Mouse (Mus musculus) liver, embryonic 13.5 days (tissue): Measurements from ENCODE around the gene Ints11. TPM values are rescaled to one million over a fixed set of nuclear protein-coding genes. Genes with fewer than 3 reads are reported as not detected.

Source experiments
- ATAC-seq: fragments of 200-750 bp; cut with Nextera tagmentation; 2 replicates; pipeline ENCODE4 v1.8.0; 2017; ENCODE audit warnings: low read depth, mild to moderate bottlenecking, moderate number of reproducible peaks, moderate library complexity
- DNase-seq: peaks from one replicate; pipeline ENCODE4 v3.0.0; 2022
- H3K27ac ChIP-seq: fragments of 300-500 bp; sonication (generic); 2 replicates; pipeline ENCODE4 v1.5.1; 2015; ENCODE audit warnings: moderate library complexity, mild to moderate bottlenecking, inconsistent platforms
- H3K27me3 ChIP-seq: fragments of 300-500 bp; sonication (generic); 2 replicates; pipeline ENCODE4 v1.6.1; 2015; ENCODE audit warnings: mild to moderate bottlenecking, inconsistent platforms
- H3K36me3 ChIP-seq: fragments of 300-500 bp; sonication (generic); 2 replicates; pipeline ENCODE4 v1.6.1; 2015; ENCODE audit warnings: mild to moderate bottlenecking, inconsistent platforms
- H3K4me1 ChIP-seq: fragments of 300-500 bp; sonication (generic); replicated peaks from 2 replicates; pipeline ENCODE4 v1.6.1; 2015; ENCODE audit warnings: inconsistent platforms
- H3K4me2 ChIP-seq: fragments of 300-500 bp; sonication (generic); 2 replicates; pipeline ENCODE4 v1.6.1; 2015; ENCODE audit warnings: inconsistent platforms, mild to moderate bottlenecking, moderate library complexity
- H3K4me3 ChIP-seq: fragments of 300-500 bp; sonication (generic); replicated peaks from 2 replicates; pipeline ENCODE4 v1.5.1; 2015; ENCODE audit warnings: mild to moderate bottlenecking, inconsistent platforms
- H3K9ac ChIP-seq: fragments of 300-500 bp; sonication (generic); 2 replicates; pipeline ENCODE4 v1.6.1; 2015; ENCODE audit warnings: mild to moderate bottlenecking, inconsistent platforms
- H3K9me3 ChIP-seq: fragments of 300-500 bp; sonication (generic); replicated peaks from 2 replicates; pipeline ENCODE4 v1.6.1; 2016; ENCODE audit warnings: inconsistent platforms
- WGBS: fragments of 180-500 bp; shearing (Covaris S2); methylation state at CpG from one replicate; pipeline ENCODE4 v1.1.7; 2015; ENCODE audit not compliant: insufficient replicate concordance; 5-methylcytosine and 5-hydroxymethylcytosine counted together
- polyA plus RNA-seq: library from polyadenylated mRNA; unstranded; fragments of >200 nt; fragmentation: Nextera tagmentation; extraction: Ambion mirVana; gene quantifications from 2 replicates; pipeline ENCODE4 v1.2.1, GENCODE M21; 2015

Gene Ints11
- polyA plus RNA-seq, 1 experiment from 2014 or later: 40.0 TPM

GRCm38 (mm10) chr4:155838187-155839153 is 30.9 kb upstream of the Ints11 start:
- H3K9ac ChIP-seq: no peak overlapping the region
- H3K36me3 ChIP-seq: peaks cover 2% of the 10 kb centered on the region; the same call in 1 of the 2 replicates
- H3K9me3 ChIP-seq: no peaks in the 10 kb centered on the region
- H3K4me3 ChIP-seq: no peak overlapping the region
- peak overlapping the region; percentile 2 for H3K27ac ChIP-seq
- peaks cover 49% of the 10 kb centered on the region for H3K4me1 ChIP-seq
- no peak for ATAC-seq
- DNase-seq: no peak
- 45% methylated on average over 8 of the region's 8 CpGs for WGBS
- H3K27me3 ChIP-seq: peaks cover 44% of the 10 kb centered on the region
- H3K4me2 ChIP-seq: no peak overlapping the region

GRCm38 (mm10) chr4:155839483-155839910 is 29.8 kb upstream of the Ints11 start, which contains the start of gene Mxra8:
Mxra8 (plus strand) TSS chr4:155839680.
- peaks cover 40% of the 10 kb centered on the region for H3K4me1 ChIP-seq
- peaks cover 47% of the 10 kb centered on the region for H3K27me3 ChIP-seq
- H3K4me2 ChIP-seq: peak within 1 kb of the TSS; percentile 85
- peak within 1 kb of the TSS; percentile 2 for H3K27ac ChIP-seq
- no peaks in the 10 kb centered on the region for H3K9me3 ChIP-seq
- ATAC-seq (peak; percentile 49), DNase-seq (peak; percentile 58)
- WGBS: 21% methylated on average over 16 of the region's 16 CpGs
- peak within 1 kb of the TSS; percentile 61 for H3K4me3 ChIP-seq
- H3K9ac ChIP-seq: peak within 1 kb of the TSS; percentile 74
- no peaks in the 10 kb centered on the region for H3K36me3 ChIP-seq

GRCm38 (mm10) chr4:155840076-155841002 is 29.0 kb upstream of the Ints11 start:
- H3K27ac ChIP-seq: no peak overlapping the region

GRCm38 (mm10) chr4:155841003-155841454 is 28.3 kb upstream of the Ints11 start:
- H3K9me3 ChIP-seq: no peaks in the 10 kb centered on the region
- no peaks in the 10 kb centered on the region for H3K36me3 ChIP-seq
- ATAC-seq (peak; percentile 84), DNase-seq (peak; percentile 68)
- peak overlapping the region; percentile 61 for H3K4me3 ChIP-seq
- H3K4me1 ChIP-seq: peaks cover 40% of the 10 kb centered on the region
- 1% methylated on average over 32 of the region's 32 CpGs for WGBS
- no peak overlapping the region for H3K27ac ChIP-seq
- H3K9ac ChIP-seq: peak overlapping the region; percentile 74
- H3K4me2 ChIP-seq: peak overlapping the region; percentile 85
- H3K27me3 ChIP-seq: peaks cover 47% of the 10 kb centered on the region

More at GRCm38 (mm10) chr4:155840076-155841002, 29.0 kb upstream of the Ints11 start:
- WGBS: 20% methylated on average over 8 of the region's 8 CpGs
- H3K9ac ChIP-seq: peak overlapping the region; percentile 74
- no peaks in the 10 kb centered on the region for H3K9me3 ChIP-seq
- H3K4me1 ChIP-seq: peaks cover 40% of the 10 kb centered on the region
- peaks cover 47% of the 10 kb centered on the region for H3K27me3 ChIP-seq
- DNase-seq (no peak), ATAC-seq (no peak)
- H3K36me3 ChIP-seq: no peaks in the 10 kb centered on the region
- peak overlapping the region; percentile 85 for H3K4me2 ChIP-seq
- H3K4me3 ChIP-seq: peak overlapping the region; percentile 61

- Histone ChIP-seq H3K4me1 (peaks cover 45% of the 10 kb centered on the region), H3K9me3 (no peaks in the 10 kb centered on the region), H3K36me3 (no peaks in the 10 kb centered on the region), H3K27ac (no peak overlapping the region), H3K4me2 (peak overlapping the region; percentile 85), H3K27me3 (peaks cover 47% of the 10 kb centered on the region), H3K4me3 (peak overlapping the region; percentile 61), H3K9ac (no peak overlapping the region)
- ATAC-seq (no peak), DNase-seq (no peak)
- WGBS: 46% methylated on average over 38 of the region's 38 CpGs
Observed at GRCm38 (mm10) chr4:155841651-155842270, 27.6 kb upstream of the Ints11 start.

GRCm38 (mm10) chr4:155843231-155843630 is 26.1 kb upstream of the Ints11 start:
- Histone ChIP-seq H3K4me2 (no peak overlapping the region), H3K4me1 (peaks cover 45% of the 10 kb centered on the region)
- no peak for ATAC-seq

GRCm38 (mm10) chr4:155846871-155847578 is 22.3 kb upstream of the Ints11 start, which contains the start of gene Dvl1:
Dvl1 (plus strand) TSS chr4:155847402.
- peak; percentile 86 for DNase-seq
- ATAC-seq: peak; percentile 92
- WGBS: 5% methylated on average over 62 of the region's 65 CpGs
- Histone ChIP-seq H3K36me3 (no peaks in the 10 kb centered on the region), H3K4me3 (peak within 1 kb of the TSS; percentile 92), H3K9me3 (no peaks in the 10 kb centered on the region), H3K27me3 (peaks cover 16% of the 10 kb centered on the region), H3K9ac (peak within 1 kb of the TSS; percentile 95), H3K4me1 (peaks cover 46% of the 10 kb centered on the region), H3K4me2 (peak within 1 kb of the TSS; percentile 100), H3K27ac (peak within 1 kb of the TSS; percentile 75)

More at GRCm38 (mm10) chr4:155843231-155843630, 26.1 kb upstream of the Ints11 start:
- WGBS: 74% methylated on average over 5 of the region's 5 CpGs
- Histone ChIP-seq H3K4me3 (no peak overlapping the region), H3K9ac (no peak overlapping the region), H3K27ac (no peak overlapping the region), H3K36me3 (no peaks in the 10 kb centered on the region), H3K9me3 (no peaks in the 10 kb centered on the region), H3K27me3 (peaks cover 44% of the 10 kb centered on the region)
- DNase-seq: no peak

- peak; percentile 33 for DNase-seq
- peak overlapping the region; percentile 92 for H3K4me3 ChIP-seq
- peaks cover 3% of the 10 kb centered on the region; the same call in 1 of the 2 replicates for H3K36me3 ChIP-seq
- peaks cover 10% of the 10 kb centered on the region for H3K27me3 ChIP-seq
- peak overlapping the region; percentile 75 for H3K27ac ChIP-seq
- H3K4me2 ChIP-seq: peak overlapping the region; percentile 100
- H3K9ac ChIP-seq: peak overlapping the region; percentile 95
- under 1% methylated on average over 63 of the region's 69 CpGs for WGBS
- H3K4me1 ChIP-seq: peaks cover 46% of the 10 kb centered on the region
- no peaks in the 10 kb centered on the region for H3K9me3 ChIP-seq
- ATAC-seq: peak; percentile 69
Observed at GRCm38 (mm10) chr4:155847591-155848352, 21.6 kb upstream of the Ints11 start.

- Histone ChIP-seq H3K27ac (peak overlapping the region; percentile 75; the same call in 1 of the 2 replicates), H3K4me3 (peak overlapping the region; percentile 92), H3K9ac (peak overlapping the region; percentile 95), H3K4me2 (peak overlapping the region; percentile 100), H3K36me3 (peaks cover 11% of the 10 kb centered on the region), H3K27me3 (peaks cover 2% of the 10 kb centered on the region; the same call in 1 of the 2 replicates), H3K4me1 (peaks cover 46% of the 10 kb centered on the region), H3K9me3 (no peaks in the 10 kb centered on the region)
- DNase-seq: no peak
- ATAC-seq: no peak
- WGBS: 51% methylated on average over 7 of the region's 7 CpGs
Observed at GRCm38 (mm10) chr4:155848434-155849095, 20.8 kb upstream of the Ints11 start.
